Mouse (Mus musculus): ENCODE measurements around the gene Cux1.

The Cux1 gene

GRCm38 (mm10) chr5:136251004-136251403, 316.3 kb downstream of the Cux1 start:
- no peak for DNase-seq (ENCODE audit: low read depth, low spot score)

DNA sequence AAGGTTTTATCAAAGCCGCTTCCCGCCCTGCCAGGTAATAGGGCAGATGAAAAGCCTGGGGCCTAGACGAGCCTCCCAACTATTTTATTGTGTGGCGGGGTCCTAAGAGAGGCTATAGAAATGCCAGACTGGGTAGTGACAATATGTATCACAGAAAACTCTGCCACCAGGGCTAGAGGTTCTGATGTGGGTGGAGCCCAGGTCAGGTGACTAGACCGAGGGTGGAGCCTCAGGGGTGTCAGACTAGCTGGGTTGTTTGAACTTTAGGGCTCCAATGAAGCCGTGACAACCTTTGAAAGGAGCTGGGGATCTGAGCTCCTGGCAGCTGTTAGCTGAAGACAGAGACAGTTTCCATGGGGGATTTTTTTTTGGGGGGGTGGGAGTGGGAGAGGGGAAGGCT, 318.8 kb downstream of the Cux1 start:
- no peak for DNase-seq (ENCODE audit: low read depth, low spot score)

- no peak for DNase-seq (ENCODE audit: low read depth, low spot score)
Observed at GRCm38 (mm10) chr5:136246452-136246838, 320.8 kb downstream of the Cux1 start, which contains the start of gene Sh2b2. Sh2b2 (minus strand) TSS chr5:136246556.

- no peak for DNase-seq (ENCODE audit: low read depth, low spot score)
Observed at GRCm38 (mm10) chr5:136245541-136246451, 321.5 kb downstream of the Cux1 start.

- peak; percentile 70 for DNase-seq (ENCODE audit: low read depth, low spot score)
Observed at GRCm38 (mm10) chr5:136244762-136245540, 322.3 kb downstream of the Cux1 start.

- DNase-seq (ENCODE audit: low read depth, low spot score) = no peak
Observed at GRCm38 (mm10) chr5:136243851-136244761, 323.2 kb downstream of the Cux1 start.

GRCm38 (mm10) chr5:136241161-136241560, 326.1 kb downstream of the Cux1 start:
- DNase-seq (ENCODE audit: low read depth, low spot score) = no peak

- DNase-seq (ENCODE audit: low read depth, low spot score) = no peak
Observed at GRCm38 (mm10) chr5:136240381-136240780, 326.9 kb downstream of the Cux1 start.

DNA sequence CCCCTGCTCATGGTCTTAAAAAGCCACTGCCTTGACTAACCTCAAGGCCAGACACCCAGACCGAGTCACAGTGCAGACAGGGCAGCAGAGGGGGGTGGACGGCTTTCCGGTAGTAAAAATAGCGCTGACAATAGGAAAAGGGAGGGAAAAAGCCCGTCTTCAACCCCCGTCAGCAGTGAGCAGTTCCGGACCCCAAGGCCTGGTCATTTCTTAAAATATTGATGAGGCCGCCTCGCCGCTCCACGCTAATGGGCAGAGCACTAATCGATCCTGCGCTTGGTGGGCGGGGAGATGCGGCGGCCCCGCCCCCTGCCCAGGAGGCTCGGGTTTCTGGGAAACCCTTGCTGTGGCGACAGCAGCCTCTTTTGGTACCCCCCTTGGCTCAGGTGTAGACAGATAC, 329.7 kb downstream of the Cux1 start:
- no peak for DNase-seq (ENCODE audit: low read depth, low spot score)

GRCm38 (mm10) chr5:136236611-136237010, 330.7 kb downstream of the Cux1 start:
- no peak for DNase-seq (ENCODE audit: low read depth, low spot score)

GRCm38 (mm10) chr5:136230348-136231035, 336.8 kb downstream of the Cux1 start:
- DNase-seq (ENCODE audit: low read depth, low spot score) = no peak

DNA sequence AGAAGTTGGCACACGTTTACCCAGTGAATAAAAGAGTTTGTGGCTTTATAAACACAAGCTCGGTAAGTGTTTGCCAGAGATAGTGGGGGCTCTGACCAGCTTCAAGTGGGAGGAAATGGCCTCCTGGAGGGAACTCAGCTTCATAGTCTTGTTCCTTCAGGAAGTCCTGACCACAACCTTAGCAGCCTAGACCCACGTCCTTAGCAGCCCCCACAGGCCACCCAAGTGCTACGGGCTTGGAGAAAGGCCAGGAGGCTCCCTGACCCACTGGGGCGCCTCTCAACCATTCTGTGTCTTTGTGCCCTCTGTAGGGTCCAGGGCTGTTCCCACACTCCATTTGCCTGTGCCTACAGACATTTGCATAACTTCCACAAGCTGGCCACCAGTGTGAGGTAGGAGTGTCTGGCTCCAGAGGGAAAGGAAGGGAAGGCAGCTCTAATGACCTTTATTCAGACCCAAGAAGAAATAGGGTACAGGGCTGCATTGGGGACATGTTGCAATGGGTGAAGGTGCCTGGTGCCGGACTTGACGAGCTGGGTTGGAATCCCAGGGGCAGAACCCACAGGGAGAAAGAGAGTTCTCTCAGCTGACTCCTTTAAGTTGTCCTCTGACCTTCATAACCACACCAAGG, 340.9 kb downstream of the Cux1 start:
- no peak for DNase-seq (ENCODE audit: low read depth, low spot score)

DNA sequence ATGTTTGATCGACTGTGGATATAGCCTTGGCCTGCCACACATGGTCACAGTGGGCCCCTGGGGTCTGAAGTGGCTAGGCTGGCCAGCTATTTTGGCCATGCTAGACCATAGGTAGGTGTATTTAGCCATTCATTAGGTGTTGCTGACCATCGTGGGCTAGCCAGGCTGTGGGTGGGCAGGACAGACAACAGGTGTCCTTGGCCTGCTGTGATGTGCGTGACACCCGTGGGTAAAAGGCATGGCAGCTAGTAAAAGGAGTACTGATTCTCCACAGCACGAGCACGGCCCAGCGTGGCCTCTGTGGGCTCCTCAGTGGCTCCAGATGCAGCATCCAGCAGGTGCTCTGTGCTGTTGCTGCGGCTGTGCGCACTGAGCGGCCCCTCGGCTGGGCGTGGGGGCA, 348.7 kb downstream of the Cux1 start:
- DNase-seq (ENCODE audit: low read depth, low spot score) = no peak

DNA sequence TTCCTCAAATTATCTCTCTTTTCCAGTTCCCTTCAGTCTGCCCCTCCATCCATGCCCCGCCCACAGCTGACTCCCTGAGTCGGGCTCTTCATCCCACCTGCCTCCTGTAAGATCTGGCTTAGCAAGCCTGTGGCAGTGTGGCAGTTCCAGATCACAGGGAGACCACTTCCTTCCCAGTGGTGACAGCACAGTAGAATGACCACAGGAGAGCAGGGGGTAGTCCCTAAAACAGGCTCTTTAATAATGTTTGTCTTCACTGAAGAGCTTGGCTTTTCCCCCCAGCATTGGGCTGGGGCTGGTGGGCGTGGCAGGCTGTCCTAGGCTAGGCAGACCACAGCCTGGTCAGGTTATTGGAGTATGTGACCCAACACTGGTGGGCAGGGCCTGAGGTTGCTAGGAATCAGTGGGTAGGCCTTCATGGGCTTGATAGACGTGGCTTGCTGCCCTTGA, 349.3 kb downstream of the Cux1 start:
- no peak for DNase-seq (ENCODE audit: low read depth, low spot score)

DNA sequence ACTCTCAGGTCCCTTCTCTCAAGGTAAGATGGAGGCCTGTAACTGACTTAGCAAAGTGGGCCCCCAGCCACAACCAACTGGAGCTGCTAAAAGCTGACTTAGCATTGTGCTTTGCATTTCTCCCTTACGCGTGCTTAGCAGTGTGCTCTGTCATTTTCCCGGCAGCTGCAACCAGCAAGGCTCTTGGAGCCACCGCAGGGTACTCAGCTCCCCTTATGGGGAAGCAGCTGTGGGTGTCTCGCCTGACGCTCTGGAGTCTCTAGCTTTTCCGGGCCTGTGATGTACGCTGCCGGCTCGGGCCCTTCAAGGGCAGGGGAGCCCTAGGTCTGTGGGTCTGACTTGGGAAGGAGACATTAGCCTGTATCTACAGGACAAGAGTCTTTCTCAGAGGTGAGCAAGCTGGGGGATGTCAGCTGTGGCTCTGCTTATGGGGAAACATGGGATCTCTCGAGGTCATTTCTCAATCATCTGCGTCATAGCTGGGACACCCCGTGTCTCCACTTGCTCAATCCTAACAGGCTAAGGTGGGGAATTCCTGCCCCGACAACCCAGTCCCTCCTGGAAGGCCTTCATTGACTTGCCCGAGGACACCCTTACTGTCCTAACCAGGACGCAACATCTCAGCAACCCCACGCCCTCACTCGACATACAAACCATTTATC, 350.2 kb downstream of the Cux1 start:
- no peak for DNase-seq (ENCODE audit: low read depth, low spot score)

- no peak for DNase-seq (ENCODE audit: low read depth, low spot score)
Observed at GRCm38 (mm10) chr5:136215958-136216357, 351.3 kb downstream of the Cux1 start.

- no peak for DNase-seq (ENCODE audit: low read depth, low spot score)
Observed at GRCm38 (mm10) chr5:136215211-136215610, 352.1 kb downstream of the Cux1 start.

DNA sequence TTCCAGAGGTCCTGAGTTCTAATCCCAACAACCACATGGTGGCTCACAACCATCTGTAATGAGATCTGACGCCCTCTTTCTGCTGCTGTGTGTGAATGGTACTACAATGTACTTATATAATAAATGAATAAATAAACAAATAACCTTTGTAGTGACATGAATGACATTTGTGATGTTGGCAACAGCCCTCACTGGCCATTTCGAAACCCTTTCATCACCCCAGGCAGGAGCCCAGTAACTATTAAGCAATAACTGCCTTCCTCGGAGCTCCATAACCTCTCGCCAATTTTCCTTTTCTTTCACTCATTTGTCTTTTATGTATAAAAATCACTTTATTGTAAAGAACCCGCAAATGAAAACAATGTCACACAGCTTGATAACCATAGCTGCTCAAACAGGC, 353.6 kb downstream of the Cux1 start:
- no peak for DNase-seq (ENCODE audit: low read depth, low spot score)

- no peak for DNase-seq (ENCODE audit: low read depth, low spot score)
Observed at GRCm38 (mm10) chr5:136212716-136213115, 354.6 kb downstream of the Cux1 start.

Data from retina, postnatal 7 days (tissue).